Mouse (Mus musculus) brown adipose tissue, adult 24 weeks (tissue): ENCODE measurements around the gene Ccdc12. TPM values are rescaled to one million over a fixed set of nuclear protein-coding genes. Genes with fewer than 3 reads are reported as not detected.

Experiments
- H3K27ac ChIP-seq: fragments of 200-500 bp; replicated peaks from 2 replicates; pipeline ENCODE4 v1.5.1; 2012; ENCODE audit warnings: low read depth, mild to moderate bottlenecking, low read length
- H3K4me1 ChIP-seq: fragments of 200-500 bp; 2 replicates; pipeline ENCODE4 v1.6.1; 2012; ENCODE audit warnings: low read length, mixed read lengths; ENCODE audit not compliant: control insufficient read depth, insufficient read depth, insufficient read length
- H3K4me3 ChIP-seq: fragments of 200-500 bp; 2 replicates; pipeline ENCODE4 v1.5.1; 2012; ENCODE audit warnings: low read depth, mild to moderate bottlenecking, low read length, moderate library complexity; ENCODE audit not compliant: insufficient read depth
- polyA plus RNA-seq: library from polyadenylated mRNA; stranded (reverse); fragments of >200 nt; gene quantifications from 2 replicates; pipeline ENCODE4 v1.2.4, GENCODE M21; 2012; ENCODE audit not compliant: missing spikeins, insufficient read depth, insufficient read length

The Ccdc12 gene
- polyA plus RNA-seq, 1 experiment, result 46.2 TPM

- no peak overlapping the region for H3K4me3 ChIP-seq
- no peak overlapping the region for H3K27ac ChIP-seq
- H3K4me1 ChIP-seq, result 0 out of 2 replicates have a peak, but pooled peaks cover 2% of the 10 kb centered on the region
Observed at GRCm38 (mm10) chr9:110745752-110746151, 89.4 kb downstream of the Ccdc12 start.

- no peak overlapping the region for H3K27ac ChIP-seq
- no peak overlapping the region for H3K4me3 ChIP-seq
Observed at GRCm38 (mm10) chr9:110746238-110746637, 89.9 kb downstream of the Ccdc12 start.

GRCm38 (mm10) chr9:110746961-110747360 lies 90.7 kb downstream of the Ccdc12 start, which contains the start of gene Pth1r:
Gene Pth1r (minus strand): TSS chr9:110747145.
- H3K27ac ChIP-seq, result no peak within 1 kb of the TSS

More at GRCm38 (mm10) chr9:110746238-110746637, 89.9 kb downstream of the Ccdc12 start:
- H3K4me1 ChIP-seq, result peaks cover 6% of the 10 kb centered on the region; the same call in 1 of the 2 replicates

GRCm38 (mm10) chr9:110748451-110748850 lies 92.1 kb downstream of the Ccdc12 start:
- H3K4me1 ChIP-seq, result peaks cover 16% of the 10 kb centered on the region; the same call in 1 of the 2 replicates
- H3K27ac ChIP-seq, result no peak overlapping the region
- H3K4me3 ChIP-seq, result no peak overlapping the region

More at GRCm38 (mm10) chr9:110746961-110747360, 90.7 kb downstream of the Ccdc12 start, which contains the start of gene Pth1r:
- Histone ChIP-seq H3K4me3 (no peak within 1 kb of the TSS), H3K4me1 (peaks cover 13% of the 10 kb centered on the region; the same call in 1 of the 2 replicates)

- Histone ChIP-seq H3K4me1 (peaks cover 16% of the 10 kb centered on the region; the same call in 1 of the 2 replicates), H3K4me3 (no peak overlapping the region), H3K27ac (peak overlapping the region; percentile 82)
Observed at GRCm38 (mm10) chr9:110750404-110751187, 94.3 kb downstream of the Ccdc12 start.

GRCm38 (mm10) chr9:110751412-110751811 lies 95.1 kb downstream of the Ccdc12 start:
- no peak overlapping the region for H3K4me3 ChIP-seq
- H3K4me1 ChIP-seq, result peaks cover 16% of the 10 kb centered on the region; the same call in 1 of the 2 replicates
- peak overlapping the region; percentile 82 for H3K27ac ChIP-seq

GRCm38 (mm10) chr9:110752917-110753435 lies 96.7 kb downstream of the Ccdc12 start:
- H3K4me3 ChIP-seq, result no peak overlapping the region
- peak overlapping the region; percentile 91 for H3K27ac ChIP-seq
- peaks cover 19% of the 10 kb centered on the region; the same call in 1 of the 2 replicates for H3K4me1 ChIP-seq

- Histone ChIP-seq H3K27ac (no peak overlapping the region; the same call in 1 of the 2 replicates), H3K4me3 (no peak overlapping the region), H3K4me1 (peaks cover 25% of the 10 kb centered on the region; the same call in 1 of the 2 replicates)
Observed at GRCm38 (mm10) chr9:110753773-110754172, 97.5 kb downstream of the Ccdc12 start.

GRCm38 (mm10) chr9:110757816-110758215 lies 101.5 kb downstream of the Ccdc12 start:
- Histone ChIP-seq H3K4me1 (peaks cover 12% of the 10 kb centered on the region; the same call in 1 of the 2 replicates), H3K4me3 (no peak overlapping the region), H3K27ac (no peak overlapping the region)

GRCm38 (mm10) chr9:110758605-110759004 lies 102.3 kb downstream of the Ccdc12 start:
- Histone ChIP-seq H3K4me3 (no peak overlapping the region), H3K4me1 (peaks cover 9% of the 10 kb centered on the region; the same call in 1 of the 2 replicates), H3K27ac (no peak overlapping the region)

GRCm38 (mm10) chr9:110759265-110759664 lies 103.0 kb downstream of the Ccdc12 start:
- peaks cover 9% of the 10 kb centered on the region; the same call in 1 of the 2 replicates for H3K4me1 ChIP-seq
- H3K27ac ChIP-seq, result no peak overlapping the region
- H3K4me3 ChIP-seq, result no peak overlapping the region

- Histone ChIP-seq H3K4me1 (peaks cover 12% of the 10 kb centered on the region), H3K27ac (no peak overlapping the region), H3K4me3 (no peak overlapping the region)
Observed at GRCm38 (mm10) chr9:110760886-110761285, 104.6 kb downstream of the Ccdc12 start.

Other genes with a start within 250 kb of the Ccdc12 start
- gene Ptpn23, start 248.3 kb upstream of the Ccdc12 start, polyA plus RNA-seq, result 5.9 and 7.8 TPM in 2 replicates
- gene Ngp, start 236.8 kb upstream of the Ccdc12 start, polyA plus RNA-seq, result not detected in 2 replicates
- gene Klhl18, start 179.8 kb upstream of the Ccdc12 start, polyA plus RNA-seq, result 5.5 and 6.3 TPM in 2 replicates
- gene Kif9, start 179.5 kb upstream of the Ccdc12 start, polyA plus RNA-seq, result 0.40 and 0.54 TPM in 2 replicates
- gene Setd2, start 123.9 kb upstream of the Ccdc12 start, polyA plus RNA-seq, result 16.3 and 31.6 TPM in 2 replicates
- 1.7 and 3.0 TPM in 2 replicates for gene Nradd, start 32.1 kb upstream of the Ccdc12 start, polyA plus RNA-seq
- gene Nbeal2, start 2.3 kb upstream of the Ccdc12 start, polyA plus RNA-seq, result 2.2 and 4.8 TPM in 2 replicates
- gene Myl3, start 85.4 kb downstream of the Ccdc12 start, polyA plus RNA-seq, result 17.2 and 23.5 TPM in 2 replicates
- 23.3 and 25.4 TPM in 2 replicates for gene Pth1r, start 90.6 kb downstream of the Ccdc12 start, polyA plus RNA-seq
- gene Prss42, start 141.7 kb downstream of the Ccdc12 start, polyA plus RNA-seq, result not detected in 2 replicates
- not detected in 2 replicates for gene Prss44, start 157.5 kb downstream of the Ccdc12 start, polyA plus RNA-seq
- not detected in 2 replicates for gene Prss43, start 170.2 kb downstream of the Ccdc12 start, polyA plus RNA-seq
- gene Prss45, start 178.1 kb downstream of the Ccdc12 start, polyA plus RNA-seq, result not detected in 2 replicates
- gene Prss46, start 188.0 kb downstream of the Ccdc12 start, polyA plus RNA-seq, result not detected in 2 replicates
- gene Prss50, start 201.5 kb downstream of the Ccdc12 start, polyA plus RNA-seq, result not detected in 2 replicates
- 5.7 and 9.0 TPM in 2 replicates for gene Als2cl, start 223.4 kb downstream of the Ccdc12 start, polyA plus RNA-seq
- 1.5 and 1.8 TPM in 2 replicates for gene Tmie, start 223.6 kb downstream of the Ccdc12 start, polyA plus RNA-seq